Comparison of ENCODE assay signal across 20 mouse cellular contexts in genomic region chr6:48698888-48699287, GRCm38 (mm10). TPM values are rescaled to one million over a fixed set of nuclear protein-coding genes. Genes with fewer than 3 reads are reported as not detected.
A peak's percentile ranks its signal among the peaks of the same experiment; 100 is the strongest.
DNase-seq lines count a peak whose midpoint lies in the region; ATAC-seq lines count a peak whose summit lies in the region.
"Had no signal": no experiment of that assay in that cellular context is flagged by ENCODE, and none has a peak within 500 bp of the region (broad histone marks: within the 10 kb centered on the region; RNA-seq: fewer than 3 reads in every experiment).

No protein-coding gene starts in this region.

- no peak overlapping the region for H3K4me3 ChIP-seq in heart, embryonic 16.5 days (ENCODE audit: low read length)
- H3K4me3 ChIP-seq in lung, embryonic 15.5 days, result no peak overlapping the region
- H3K4me3 ChIP-seq: forebrain, embryonic 13.5 days; liver, embryonic 15.5 days; stomach, embryonic 15.5 days had no signal

- H3K27me3 ChIP-seq in heart, embryonic 16.5 days (ENCODE audit: control insufficient read depth, insufficient read depth, low read length), result no peaks in the 10 kb centered on the region
- no peaks in the 10 kb centered on the region for H3K27me3 ChIP-seq in lung, embryonic 15.5 days
- H3K27me3 ChIP-seq: forebrain, embryonic 13.5 days; liver, embryonic 15.5 days; stomach, embryonic 15.5 days had no signal

- ATAC-seq in heart, embryonic 16.5 days (replicated peaks; ENCODE audit: extremely low read depth, insufficient read depth, low FRiP score), result no peak
- ATAC-seq in lung, embryonic 15.5 days (ENCODE audit: borderline replicate concordance, extremely low read depth, low FRiP score, low TSS enrichment), result no peak
- ATAC-seq in hematopoietic stem cell, adult 5-6 weeks (replicated peaks in 1 of 2; ENCODE audit: insufficient read depth in 1 of 2, low FRiP score in 2 of 2, low TSS enrichment in 1 of 2, low read depth in 1 of 2, poor library complexity in 2 of 2, severe bottlenecking in 2 of 2), result peak; percentile 65 to 68
- ATAC-seq: forebrain, embryonic 13.5 days; midbrain, embryonic 16.5 days had no signal

- WGBS in heart, embryonic 16.5 days, result 58% methylated on average over 3 of the region's 3 CpGs
- WGBS in lung, embryonic 15.5 days, result 70% methylated on average over 3 of the region's 3 CpGs

- no peak overlapping the region for H3K9ac ChIP-seq in heart, embryonic 16.5 days (ENCODE audit: low read length)
- H3K9ac ChIP-seq in lung, embryonic 15.5 days, result no peak overlapping the region
- H3K9ac ChIP-seq: forebrain, embryonic 13.5 days; liver, embryonic 15.5 days; stomach, embryonic 15.5 days had no signal

- H3K9me3 ChIP-seq in heart, embryonic 16.5 days (replicated peaks; ENCODE audit: control insufficient read depth, low read length), result no peaks in the 10 kb centered on the region
- H3K9me3 ChIP-seq in lung, embryonic 15.5 days, result no peaks in the 10 kb centered on the region
- H3K9me3 ChIP-seq: liver, embryonic 15.5 days; stomach, embryonic 15.5 days had no signal

- H3K27ac ChIP-seq in heart, embryonic 16.5 days (ENCODE audit: low read length), result peak overlapping the region; percentile 61
- peak overlapping the region; percentile 60; the same call in 1 of the 2 replicates for H3K27ac ChIP-seq in lung, embryonic 15.5 days
- H3K27ac ChIP-seq: forebrain, embryonic 13.5 days; liver, embryonic 15.5 days; macrophage; stomach, embryonic 15.5 days had no signal

- intact Hi-C loops in heart, postnatal 36 days (cut with DNase I), result no loop called here

- no peaks in the 10 kb centered on the region for H3K4me1 ChIP-seq in heart, embryonic 16.5 days (ENCODE audit: control insufficient read depth, insufficient read depth, low read length)
- H3K4me1 ChIP-seq in lung, embryonic 15.5 days, result peaks cover 3% of the 10 kb centered on the region; the same call in 1 of the 2 replicates
- H3K4me1 ChIP-seq: forebrain, embryonic 13.5 days; liver, embryonic 15.5 days; stomach, embryonic 15.5 days had no signal

- no peak overlapping the region for H3K4me2 ChIP-seq in heart, embryonic 16.5 days (ENCODE audit: low read depth, low read length)
- no peak overlapping the region for H3K4me2 ChIP-seq in lung, embryonic 15.5 days
- H3K4me2 ChIP-seq: forebrain, embryonic 13.5 days; liver, embryonic 15.5 days; stomach, embryonic 15.5 days had no signal

- peaks cover 4% of the 10 kb centered on the region; the same call in 1 of the 2 replicates for H3K36me3 ChIP-seq in heart, embryonic 16.5 days (ENCODE audit: control insufficient read depth, insufficient read depth)
- H3K36me3 ChIP-seq in lung, embryonic 15.5 days, result no peaks in the 10 kb centered on the region
- H3K36me3 ChIP-seq: liver, embryonic 15.5 days; stomach, embryonic 15.5 days had no signal

- no peak for DNase-seq in heart, postnatal 36 days
- DNase-seq in lung, adult 18-20 months, result no peak
- DNase-seq in naive thymus-derived CD4-positive, alpha-beta T cell, adult 2 months (ENCODE audit: low read depth), result peak; percentile 47
- no peak for DNase-seq in urinary bladder, postnatal 36 days (ENCODE audit: low spot score in 2 of 2)
- DNase-seq: adrenal gland, postnatal 14 days; cerebellum, adult 9-11 months; embryo, embryonic 11 days; layer of hippocampus, postnatal 36 days; left cerebral cortex, postnatal 4 days; thymus, postnatal 14 days had no signal

RNA-seq across cellular contexts. Expression of gene Gimap6, which starts 9.1 kb away (rescaled TPM):
- 42.5 and 46.8 TPM in 2 replicates for polyA plus RNA-seq in heart, embryonic 16.5 days (2015; fragmentation: Nextera tagmentation; extraction: Ambion mirVana)
- 10 to 100 TPM; 40.5 to 46.0 TPM for total RNA-seq in heart, postnatal 36 days (2021)
- polyA plus RNA-seq in lung, embryonic 15.5 days (2015; fragmentation: Nextera tagmentation; extraction: Ambion mirVana), result 41.3 and 48.5 TPM in 2 replicates
- 416 and 544 TPM in 2 replicates for total RNA-seq in hematopoietic stem cell, adult 5-6 weeks (2017)

RNA-seq across cellular contexts. Expression of gene Gimap4, which starts 14.5 kb away (rescaled TPM):
- polyA plus RNA-seq in heart, embryonic 16.5 days (2015; fragmentation: Nextera tagmentation; extraction: Ambion mirVana), result 35.8 and 37.0 TPM in 2 replicates
- total RNA-seq in heart, postnatal 36 days (2021), result 10 to 100 TPM; 23.6 to 30.4 TPM
- 45.0 and 46.6 TPM in 2 replicates for polyA plus RNA-seq in lung, embryonic 15.5 days (2015; fragmentation: Nextera tagmentation; extraction: Ambion mirVana)
- 30.6 and 35.7 TPM in 2 replicates for total RNA-seq in hematopoietic stem cell, adult 5-6 weeks (2017)

RNA-seq across cellular contexts. Expression of gene Gm28053, which starts 19.5 kb away (rescaled TPM):
- 2.3 and 5.2 TPM in 2 replicates for polyA plus RNA-seq in heart, embryonic 16.5 days (2015; fragmentation: Nextera tagmentation; extraction: Ambion mirVana)
- 1 to 10 TPM; 3.1 to 4.7 TPM for total RNA-seq in heart, postnatal 36 days (2021)
- polyA plus RNA-seq in lung, embryonic 15.5 days (2015; fragmentation: Nextera tagmentation; extraction: Ambion mirVana), result 3.4 and 4.2 TPM in 2 replicates
- total RNA-seq in hematopoietic stem cell, adult 5-6 weeks (2017), result 100 and 477 TPM in 2 replicates
- total RNA-seq: layer of hippocampus, postnatal 36 days; left cerebral cortex, postnatal 4 days had no signal
- polyA plus RNA-seq: hindbrain, embryonic 11.5 days; liver, embryonic 15.5 days; macrophage; neural tube, embryonic 11.5 days had no signal

RNA-seq across cellular contexts. Expression of gene Gimap7, which starts 19.5 kb away (rescaled TPM):
- 0.43 TPM in 1 of 2 replicates, not detected in the other for polyA plus RNA-seq in heart, embryonic 16.5 days (2015; fragmentation: Nextera tagmentation; extraction: Ambion mirVana)
- under 1 TPM in 1 of 2 experiments, not detected in 1; 0.22 TPM for total RNA-seq in heart, postnatal 36 days (2021)
- 0.29 TPM in 1 of 2 replicates, not detected in the other for polyA plus RNA-seq in lung, embryonic 15.5 days (2015; fragmentation: Nextera tagmentation; extraction: Ambion mirVana)
- 11.0 and 25.5 TPM in 2 replicates for total RNA-seq in hematopoietic stem cell, adult 5-6 weeks (2017)
- total RNA-seq: layer of hippocampus, postnatal 36 days; left cerebral cortex, postnatal 4 days had no signal
- polyA plus RNA-seq: forebrain, embryonic 13.5 days; hindbrain, embryonic 11.5 days; midbrain, embryonic 16.5 days; neural tube, embryonic 11.5 days; stomach, embryonic 15.5 days had no signal

RNA-seq across cellular contexts. Expression of gene Gimap9, which starts 23.0 kb away (rescaled TPM):
- polyA plus RNA-seq in heart, embryonic 16.5 days (2015; fragmentation: Nextera tagmentation; extraction: Ambion mirVana), result 8.6 and 17.5 TPM in 2 replicates
- total RNA-seq in heart, postnatal 36 days (2021), result 1 to 10 TPM; 4.8 to 5.2 TPM
- 16.1 and 16.2 TPM in 2 replicates for polyA plus RNA-seq in lung, embryonic 15.5 days (2015; fragmentation: Nextera tagmentation; extraction: Ambion mirVana)
- 83.6 and 95.8 TPM in 2 replicates for total RNA-seq in hematopoietic stem cell, adult 5-6 weeks (2017)

Comparison
In these comparisons a context has a peak if more than half of its experiments do, and no peak if none do; other contexts are left out.
1. ATAC-seq: peak in hematopoietic stem cell, adult 5-6 weeks (2 of 2); none in heart, embryonic 16.5 days (single experiment) and lung, embryonic 15.5 days (single experiment).
2. RNA of gene Gm28053, which starts 19.5 kb away (total RNA-seq): 100 to 477 TPM in hematopoietic stem cell, adult 5-6 weeks; 3.1 to 4.7 TPM in heart, postnatal 36 days; every median in the first group is over 10 times any median in the second.